Mouse (Mus musculus): ENCODE measurements around the gene Mcoln2.

DNA sequence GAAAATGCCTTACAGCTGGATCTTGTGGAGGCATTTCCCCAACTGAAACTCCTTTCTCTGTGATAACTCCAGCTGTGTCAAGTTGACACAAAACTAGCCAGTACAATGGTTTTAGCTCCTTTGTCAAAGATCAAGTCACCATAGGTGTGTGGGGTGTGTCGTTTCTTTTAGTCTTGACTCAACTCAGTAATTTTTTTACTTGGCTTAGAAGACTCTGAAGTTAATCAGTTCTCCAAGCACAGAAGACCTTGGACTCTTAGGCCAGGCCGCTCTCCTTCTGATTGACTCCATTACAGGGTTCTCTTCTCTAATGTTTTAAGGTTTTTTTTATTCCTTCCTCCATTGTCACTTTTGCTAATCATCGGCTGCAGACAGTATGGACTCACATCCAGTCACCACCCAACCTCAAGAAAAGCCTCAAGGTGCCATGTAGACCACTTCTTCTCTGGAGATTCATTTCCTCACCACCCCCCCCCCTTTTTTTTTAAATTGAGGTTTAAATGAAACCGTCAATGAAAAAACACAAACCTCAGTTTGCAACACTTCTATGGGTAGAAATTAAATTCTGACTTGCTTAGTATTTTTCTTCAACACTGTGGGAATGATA, 61.6 kb downstream of the Mcoln2 start:
- no peak for TF ChIP-seq CTCF (IDR thresholded peaks at IDR 0.05; ENCODE audit: low read depth)
- no peak for TF ChIP-seq EP300 (IDR thresholded peaks at IDR 0.05; ENCODE audit: low read depth)

Measured in liver, postnatal 0 days (tissue).